13 mouse cellular contexts compared by ENCODE assay signal in genomic region chr2:91942356-91942755, GRCm38 (mm10). TPM values are rescaled to one million over a fixed set of nuclear protein-coding genes. Genes with fewer than 3 reads are reported as not detected.
DNase-seq lines count a peak whose midpoint lies in the region; ATAC-seq and TF ChIP-seq lines count a peak whose summit lies in the region.
"Had no signal": no experiment of that assay in that cellular context is flagged by ENCODE, and none has a peak within 500 bp of the region (broad histone marks: within the 10 kb centered on the region; RNA-seq: fewer than 3 reads in every experiment).

No protein-coding gene starts in this region.

- no peak for TF ChIP-seq POLR2A in testis, adult 2 months (IDR thresholded peaks at IDR 0.05; ENCODE audit: control insufficient read depth, low read depth, low read length)
- no peak for TF ChIP-seq POLR2A in brain, embryonic 14.5 days (IDR thresholded peaks at IDR 0.05; ENCODE audit: borderline replicate concordance, extremely low read depth, insufficient read depth, insufficient read length, poor library complexity, severe bottlenecking)

- WGBS in intestine, embryonic 14.5 days = 65% methylated on average over 6 of the region's 6 CpGs
- WGBS in intestine, embryonic 16.5 days = 62% methylated on average over 6 of the region's 6 CpGs

- H3K4me3 ChIP-seq in intestine, embryonic 14.5 days (ENCODE audit: low read depth, low read length) = no peak overlapping the region
- no peak overlapping the region for H3K4me3 ChIP-seq in intestine, embryonic 16.5 days (ENCODE audit: low read length)
- H3K4me3 ChIP-seq in testis, adult 2 months (ENCODE audit: control insufficient read depth, low read depth, low read length) = no peak overlapping the region
- H3K4me3 ChIP-seq: limb, embryonic 13.5 days had no signal

- H3K4me1 ChIP-seq in intestine, embryonic 14.5 days (replicated peaks; ENCODE audit: control insufficient read depth, insufficient read depth, low read length) = peaks cover 10% of the 10 kb centered on the region
- peaks cover 30% of the 10 kb centered on the region for H3K4me1 ChIP-seq in intestine, embryonic 16.5 days (ENCODE audit: control insufficient read depth, insufficient read depth, low read length)
- H3K4me1 ChIP-seq in testis, adult 2 months (ENCODE audit: control insufficient read depth, insufficient read depth, low read length) = no peaks in the 10 kb centered on the region

- H3K4me2 ChIP-seq in intestine, embryonic 14.5 days (ENCODE audit: low read length) = no peak overlapping the region
- no peak overlapping the region for H3K4me2 ChIP-seq in intestine, embryonic 16.5 days (ENCODE audit: low read depth, low read length)
- H3K4me2 ChIP-seq: hindbrain, embryonic 14.5 days; limb, embryonic 13.5 days had no signal

- no peaks in the 10 kb centered on the region for H3K9me3 ChIP-seq in intestine, embryonic 14.5 days (ENCODE audit: control insufficient read depth, low read length)
- no peaks in the 10 kb centered on the region for H3K9me3 ChIP-seq in intestine, embryonic 16.5 days (ENCODE audit: control insufficient read depth, low read length)
- H3K9me3 ChIP-seq: limb, embryonic 13.5 days had no signal

- H3K27ac ChIP-seq in intestine, embryonic 14.5 days (ENCODE audit: low read depth) = no peak overlapping the region
- H3K27ac ChIP-seq in intestine, embryonic 16.5 days (ENCODE audit: low read length) = no peak overlapping the region
- no peak overlapping the region for H3K27ac ChIP-seq in testis, adult 2 months (ENCODE audit: control insufficient read depth, insufficient read depth, low read depth, low read length)
- H3K27ac ChIP-seq: hindbrain, embryonic 14.5 days; limb, embryonic 13.5 days had no signal

- peak; percentile 52 for DNase-seq in intestine, embryonic 14.5 days (ENCODE audit: low spot score)
- no peak for DNase-seq in testis, postnatal 14 days (ENCODE audit: low spot score)
- DNase-seq in brain, embryonic 14.5 days (ENCODE audit: low read depth) = no peak
- peak; percentile 41 for DNase-seq in splenic B cell, adult 2 months (ENCODE audit: low read depth, low spot score)
- DNase-seq in left cerebral cortex, postnatal 36 days (ENCODE audit: low spot score in 2 of 2) = no peak
- DNase-seq: adrenal gland, postnatal 36 days; gastrocnemius, postnatal 36 days; thymus, postnatal 25 days had no signal

- intact Hi-C loops in left cerebral cortex, postnatal 36 days (cut with DNase I) = loop anchor here (5.0 kb wide), 2 partner anchors 35 to 115 kb away; partner anchors contain the start of gene Dgkz

- peaks cover 49% of the 10 kb centered on the region for H3K36me3 ChIP-seq in intestine, embryonic 14.5 days (ENCODE audit: control insufficient read depth, insufficient read depth, low read length)
- peaks cover 30% of the 10 kb centered on the region for H3K36me3 ChIP-seq in intestine, embryonic 16.5 days (ENCODE audit: control insufficient read depth, insufficient read depth, low read length)
- no peaks in the 10 kb centered on the region for H3K36me3 ChIP-seq in testis, adult 2 months (ENCODE audit: control insufficient read depth, insufficient read depth, low read length)
- H3K36me3 ChIP-seq in splenic B cell, adult 2 months (ENCODE audit: control insufficient read depth, insufficient read depth, low read length, poor library complexity, severe bottlenecking) = peaks cover 9% of the 10 kb centered on the region

- H3K9ac ChIP-seq in intestine, embryonic 14.5 days (ENCODE audit: low read length) = no peak overlapping the region
- no peak overlapping the region for H3K9ac ChIP-seq in intestine, embryonic 16.5 days (ENCODE audit: low read depth, low read length)
- H3K9ac ChIP-seq: hindbrain, embryonic 14.5 days; limb, embryonic 13.5 days had no signal

- ATAC-seq in intestine, embryonic 14.5 days (replicated peaks; ENCODE audit: low FRiP score, low TSS enrichment, low read depth) = no peak
- ATAC-seq in intestine, embryonic 16.5 days = no peak
- no peak for ATAC-seq in inflammation-experienced regulatory T-cells, adult 6 months

- TF ChIP-seq CTCF in testis, adult 2 months (IDR thresholded peaks at IDR 0.05; ENCODE audit: control insufficient read depth, insufficient read depth, insufficient replicate concordance, low read depth, low read length) = peak; percentile 30; the same call in 1 of the 2 replicates
- peak; percentile 48; the same call in 1 of the 2 replicates for TF ChIP-seq CTCF in brain, embryonic 14.5 days (IDR thresholded peaks at IDR 0.05; ENCODE audit: borderline replicate concordance, extremely low read depth, insufficient read depth, insufficient read length)

- H3K27me3 ChIP-seq in intestine, embryonic 14.5 days (replicated peaks; ENCODE audit: control insufficient read depth, insufficient read depth, low read length) = no peaks in the 10 kb centered on the region
- H3K27me3 ChIP-seq in intestine, embryonic 16.5 days (replicated peaks; ENCODE audit: control insufficient read depth, insufficient read depth, low read length) = no peaks in the 10 kb centered on the region
- no peaks in the 10 kb centered on the region for H3K27me3 ChIP-seq in testis, adult 2 months (ENCODE audit: control insufficient read depth, insufficient read depth, low read length)
- no peaks in the 10 kb centered on the region for H3K27me3 ChIP-seq in splenic B cell, adult 2 months (ENCODE audit: control insufficient read depth, insufficient read depth, low read length, poor library complexity, severe bottlenecking)
- H3K27me3 ChIP-seq: limb, embryonic 13.5 days had no signal

RNA-seq across cellular contexts. Expression of gene Gm9821, which starts 3.1 kb away (rescaled TPM):
- polyA plus RNA-seq in intestine, embryonic 14.5 days (2014; fragmentation: Nextera tagmentation; extraction: Ambion mirVana) = 0.74 and 0.88 TPM in 2 replicates
- 0.28 and 0.55 TPM in 2 replicates for polyA plus RNA-seq in intestine, embryonic 16.5 days (2015; fragmentation: Nextera tagmentation; extraction: Ambion mirVana)
- not detected in 2 replicates for polyA plus RNA-seq in testis, adult 2 months (2012; rRNA removed)
- polyA plus RNA-seq in brain, embryonic 14.5 days (2012; rRNA removed) = not detected in 2 replicates
- total RNA-seq in left cerebral cortex, postnatal 36 days (2021) = not detected
- 1 to 10 TPM in 1 of 3 experiments, under 1 TPM in 2; 0.78 to 1.8 (median 0.83) TPM for polyA plus RNA-seq in inflammation-experienced regulatory T-cells, adult 6 months (2017; shearing (Covaris generic))
- total RNA-seq: adrenal gland, postnatal 36 days; gastrocnemius, postnatal 36 days had no signal

RNA-seq across cellular contexts. Expression of gene Mdk, which starts 10.3 kb away (rescaled TPM):
- polyA plus RNA-seq in intestine, embryonic 14.5 days (2014; fragmentation: Nextera tagmentation; extraction: Ambion mirVana) = 973 and 1,126 TPM in 2 replicates
- polyA plus RNA-seq in intestine, embryonic 16.5 days (2015; fragmentation: Nextera tagmentation; extraction: Ambion mirVana) = 370 and 437 TPM in 2 replicates
- 9.6 TPM in 2 replicates for polyA plus RNA-seq in testis, adult 2 months (2012; rRNA removed)
- polyA plus RNA-seq in brain, embryonic 14.5 days (2012; rRNA removed) = 198 and 297 TPM in 2 replicates
- total RNA-seq in left cerebral cortex, postnatal 36 days (2021) = 10 to 100 TPM; 15.6 to 23.5 TPM
- polyA plus RNA-seq in inflammation-experienced regulatory T-cells, adult 6 months (2017; shearing (Covaris generic)) = 1 to 10 TPM; 1.5 to 2.2 (median 1.5) TPM

RNA-seq across cellular contexts. Expression of gene Chrm4, which starts 15.3 kb away (rescaled TPM):
- polyA plus RNA-seq in intestine, embryonic 14.5 days (2014; fragmentation: Nextera tagmentation; extraction: Ambion mirVana) = 0.16 TPM in 1 of 2 replicates, not detected in the other
- polyA plus RNA-seq in intestine, embryonic 16.5 days (2015; fragmentation: Nextera tagmentation; extraction: Ambion mirVana) = 0.23 and 0.33 TPM in 2 replicates
- 20.3 and 23.6 TPM in 2 replicates for polyA plus RNA-seq in testis, adult 2 months (2012; rRNA removed)
- polyA plus RNA-seq in brain, embryonic 14.5 days (2012; rRNA removed) = 2.0 and 2.5 TPM in 2 replicates
- total RNA-seq in left cerebral cortex, postnatal 36 days (2021) = 10 to 100 TPM; 44.0 to 51.3 TPM
- polyA plus RNA-seq in inflammation-experienced regulatory T-cells, adult 6 months (2017; shearing (Covaris generic)) = 1 to 10 TPM in 1 of 3 experiments, under 1 TPM in 1, not detected in 1; 0.23 to 1.9 TPM
- total RNA-seq: gastrocnemius, postnatal 36 days had no signal

RNA-seq across cellular contexts. Expression of gene Dgkz, which starts 33.3 kb away (rescaled TPM):
- 71.9 and 75.6 TPM in 2 replicates for polyA plus RNA-seq in intestine, embryonic 14.5 days (2014; fragmentation: Nextera tagmentation; extraction: Ambion mirVana)
- polyA plus RNA-seq in intestine, embryonic 16.5 days (2015; fragmentation: Nextera tagmentation; extraction: Ambion mirVana) = 46.4 and 66.7 TPM in 2 replicates
- 14.2 and 14.3 TPM in 2 replicates for polyA plus RNA-seq in testis, adult 2 months (2012; rRNA removed)
- 89.7 and 102 TPM in 2 replicates for polyA plus RNA-seq in brain, embryonic 14.5 days (2012; rRNA removed)
- total RNA-seq in left cerebral cortex, postnatal 36 days (2021) = 100 to 1,000 TPM; 503 to 538 TPM
- polyA plus RNA-seq in inflammation-experienced regulatory T-cells, adult 6 months (2017; shearing (Covaris generic)) = 100 to 1,000 TPM in 2 of 3 experiments, 10 to 100 TPM in 1; 89.4 to 181 (median 130) TPM

Comparison
In these comparisons a context has a peak if more than half of its experiments do, and no peak if none do; other contexts are left out.
1. DNase-seq: peak in intestine, embryonic 14.5 days (single experiment) and splenic B cell, adult 2 months (single experiment); none in testis, postnatal 14 days (single experiment), brain, embryonic 14.5 days (single experiment) and left cerebral cortex, postnatal 36 days (0 of 2).
2. RNA of gene Mdk, which starts 10.3 kb away (polyA plus RNA-seq): 973 to 1,126 TPM in intestine, embryonic 14.5 days, 370 to 437 TPM in intestine, embryonic 16.5 days and 198 to 297 TPM in brain, embryonic 14.5 days; 9.6 TPM in testis, adult 2 months and 1.5 to 2.2 TPM in inflammation-experienced regulatory T-cells, adult 6 months; every median in the first group is over 10 times any median in the second.